Mouse (Mus musculus): Measurements from ENCODE around the gene Tfam.

GRCm38 (mm10) chr10:71267511-71267910, 29.4 kb upstream of the Tfam start:
- TF ChIP-seq CTCF (IDR thresholded peaks at IDR 0.05; ENCODE audit: extremely low read depth, insufficient read depth, insufficient read length, insufficient replicate concordance) (no peak), POLR2A (IDR thresholded peaks at IDR 0.05; ENCODE audit: low read depth, low read length) (no peak)

All from spleen, adult 2 months (tissue).